Mouse (Mus musculus) bone marrow macrophage, adult 2 months (primary cell): ENCODE measurements around the gene Gm9887.

Experiments
- CTCF ChIP-seq: IDR thresholded peaks from 2 replicates; pipeline ENCODE4 v1.5.1; 2012; ENCODE audit warnings: low read depth, mild to moderate bottlenecking, low read length, moderate library complexity
- POLR2A ChIP-seq: IDR thresholded peaks from 2 replicates; pipeline ENCODE4 v1.6.1; 2012; ENCODE audit warnings: mild to moderate bottlenecking, low read depth, low read length, borderline replicate concordance

GRCm38 (mm10) chr12:69393076-69393475 lies 20.8 kb upstream of the Gm9887 start:
- no peak for TF ChIP-seq CTCF
- no peak for TF ChIP-seq POLR2A
